Mouse (Mus musculus) heart, adult 2 months (tissue): ENCODE measurements around the gene Ndrg4. TPM values are rescaled to one million over a fixed set of nuclear protein-coding genes. Genes with fewer than 3 reads are reported as not detected.
A peak's percentile ranks its signal among the peaks of the same experiment; 100 is the strongest.

Experiments used
- DNase-seq, 2 experiments: peaks; one replicate each; pipeline ENCODE4 v3.0.0; 2021
- H3K27ac ChIP-seq: fragments of 200-600 bp; 2 replicates; pipeline ENCODE4 v1.8.1; 2022
- H3K27me3 ChIP-seq: fragments of 200-500 bp; 2 replicates; pipeline ENCODE4 v1.6.1; 2012; ENCODE audit warnings: mild to moderate bottlenecking, low read length, inconsistent platforms, mixed read lengths; ENCODE audit not compliant: control insufficient read depth, insufficient read depth
- H3K36me3 ChIP-seq: fragments of 200-500 bp; 2 replicates; pipeline ENCODE4 v1.6.1; 2012; ENCODE audit warnings: low read length, inconsistent platforms; ENCODE audit not compliant: control insufficient read depth, insufficient read depth
- H3K4me1 ChIP-seq: fragments of 200-500 bp; 2 replicates; pipeline ENCODE4 v1.6.1; 2011; ENCODE audit warnings: low read length; ENCODE audit not compliant: control insufficient read depth, insufficient read depth
- H3K4me3 ChIP-seq: fragments of 200-600 bp; 2 replicates; pipeline ENCODE4 v1.8.1; 2022
- H3K79me2 ChIP-seq: fragments of 200-500 bp; replicated peaks from 2 replicates; pipeline ENCODE4 v1.6.1; 2012; ENCODE audit warnings: mild to moderate bottlenecking, inconsistent platforms, low read length, moderate library complexity, mixed read lengths; ENCODE audit not compliant: control insufficient read depth, insufficient read depth
- H3K9ac ChIP-seq: fragments of 200-500 bp; 2 replicates; pipeline ENCODE4 v1.6.1; 2012; ENCODE audit warnings: low read depth, mild to moderate bottlenecking, control low read depth, inconsistent platforms, low read length, mixed read lengths
- CTCF ChIP-seq: fragments of 200-600 bp; IDR thresholded peaks from 2 replicates; pipeline ENCODE4 v1.8.1; 2022; ENCODE audit warnings: antibody characterized with exemption, mild to moderate bottlenecking, moderate library complexity
- EP300 ChIP-seq: fragments of 200-500 bp; IDR thresholded peaks from 2 replicates; pipeline ENCODE4 v1.6.1; 2011; ENCODE audit warnings: low read depth, low read length, control low read depth; ENCODE audit not compliant: insufficient read depth
- POLR2A ChIP-seq: fragments of 200-500 bp; IDR thresholded peaks from 2 replicates; pipeline ENCODE4 v1.6.1; 2011; ENCODE audit warnings: mild to moderate bottlenecking, low read depth, low read length, control low read depth; ENCODE audit not compliant: insufficient read depth
- WGBS: fragments of 180-500 bp; shearing (Covaris S2); methylation state at CpG from one replicate; pipeline ENCODE4 v1.1.7; 2018; 5-methylcytosine and 5-hydroxymethylcytosine counted together
- intact Hi-C: fragments of 180-260 bp; cut with DNase I; formaldehyde crosslinking; loops from one replicate; pipeline ENCODE4 v1.15.1; 2025
- polyA plus RNA-seq: library from polyadenylated mRNA; depleted of rRNA; stranded (reverse); fragments of >200 nt; gene quantifications from 2 replicates; pipeline ENCODE4 v1.2.3, GENCODE M21; 2012
- total RNA-seq, 2 experiments: library from RNA; stranded (reverse); gene quantifications; 2 replicates each; pipeline ENCODE4 v1.2.3; 2021

The Ndrg4 gene
- total and polyA plus RNA-seq, 3 experiments: 147 to 528 (median 152) TPM

- intact Hi-C loops: loop anchor here (10.0 kb wide), 1 partner anchor 440 kb away; no protein-coding TSS in a partner anchor
- Histone ChIP-seq H3K4me3 (no peak overlapping the region), H3K27ac (no peak overlapping the region), H3K79me2 (no peaks in the 10 kb centered on the region), H3K36me3 (no peaks in the 10 kb centered on the region), H3K27me3 (no peaks in the 10 kb centered on the region), H3K4me1 (peaks cover 4% of the 10 kb centered on the region), H3K9ac (no peak overlapping the region)
- no peak for DNase-seq
- 40% methylated on average over 6 of the region's 6 CpGs for WGBS
- no peak for TF ChIP-seq CTCF
- no peak for TF ChIP-seq POLR2A
- no peak for TF ChIP-seq EP300
Observed at GRCm38 (mm10) chr8:95694631-95695030, 17.9 kb downstream of the Ndrg4 start.

GRCm38 (mm10) chr8:95696661-95697060 lies 19.9 kb downstream of the Ndrg4 start:
- H3K27ac ChIP-seq: no peak overlapping the region
- 63% methylated on average over 8 of the region's 8 CpGs for whole genome bisulfite sequencing
- H3K9ac ChIP-seq: no peak overlapping the region
- H3K4me1 ChIP-seq: peaks cover 1% of the 10 kb centered on the region; the same call in 1 of the 2 replicates
- no peaks in the 10 kb centered on the region for H3K27me3 ChIP-seq
- no peaks in the 10 kb centered on the region for H3K79me2 ChIP-seq
- TF ChIP-seq POLR2A (no peak), EP300 (no peak), CTCF (no peak)
- H3K4me3 ChIP-seq: no peak overlapping the region
- DNase-seq: no peak
- no peaks in the 10 kb centered on the region for H3K36me3 ChIP-seq
- intact Hi-C loops: loop anchor here (1.0 to 10.0 kb wide), 3 partner anchors 89 to 442 kb away; no protein-coding TSS in a partner anchor

- 2% methylated on average over 11 of the region's 11 CpGs for WGBS
- H3K4me3 ChIP-seq: no peak overlapping the region
- H3K27ac ChIP-seq: no peak overlapping the region
- H3K27me3 ChIP-seq: no peaks in the 10 kb centered on the region
- H3K36me3 ChIP-seq: no peaks in the 10 kb centered on the region
- peaks cover 1% of the 10 kb centered on the region; the same call in 1 of the 2 replicates for H3K4me1 ChIP-seq
- no peaks in the 10 kb centered on the region for H3K79me2 ChIP-seq
- no peak overlapping the region for H3K9ac ChIP-seq
- 0 out of 2 replicates have a peak, but pooled peaks have one; percentile 62 for TF ChIP-seq EP300
- peak; percentile 95 for TF ChIP-seq CTCF
- no peak for TF ChIP-seq POLR2A
- intact Hi-C loops: loop anchor here (1.0 to 10.0 kb wide), 3 partner anchors 90 to 442 kb away; no protein-coding TSS in a partner anchor
- peak; percentile 65 to 80 for DNase-seq
Observed at GRCm38 (mm10) chr8:95697128-95697527, 20.3 kb downstream of the Ndrg4 start.

GRCm38 (mm10) chr8:95698179-95698578 lies 21.4 kb downstream of the Ndrg4 start:
- Histone ChIP-seq H3K79me2 (no peaks in the 10 kb centered on the region), H3K27me3 (no peaks in the 10 kb centered on the region), H3K36me3 (no peaks in the 10 kb centered on the region), H3K4me1 (peaks cover 1% of the 10 kb centered on the region; the same call in 1 of the 2 replicates), H3K4me3 (no peak overlapping the region), H3K9ac (no peak overlapping the region), H3K27ac (no peak overlapping the region)
- TF ChIP-seq CTCF: no peak
- TF ChIP-seq EP300: no peak
- TF ChIP-seq POLR2A: no peak
- 23% methylated on average over 6 of the region's 6 CpGs for WGBS
- intact Hi-C loops: loop anchor here (10.0 kb wide), 1 partner anchor 443 kb away; no protein-coding TSS in a partner anchor
- no peak for DNase-seq

DNA sequence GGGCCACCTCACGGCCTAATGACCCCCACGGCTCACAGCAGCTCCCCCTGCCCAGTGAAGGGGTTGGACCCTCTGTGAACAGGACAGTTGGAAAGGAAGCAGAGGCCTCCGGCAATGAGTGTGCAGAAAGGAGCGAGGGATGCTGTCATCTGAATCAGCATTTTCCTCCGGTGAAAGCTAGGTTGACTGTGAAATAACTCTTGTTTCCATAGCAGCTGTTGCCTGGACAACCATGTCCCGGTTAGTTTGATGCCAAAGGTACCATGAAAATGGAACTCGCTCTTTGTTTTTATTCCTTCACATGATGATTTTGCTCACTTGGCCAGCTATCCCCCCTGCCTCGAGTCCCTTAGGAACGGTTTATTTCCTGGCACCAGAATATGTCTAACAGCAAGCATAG lies 23.5 kb downstream of the Ndrg4 start:
- intact Hi-C loops: no loop called here
- WGBS: 61% methylated on average over 9 of the region's 9 CpGs

DNA sequence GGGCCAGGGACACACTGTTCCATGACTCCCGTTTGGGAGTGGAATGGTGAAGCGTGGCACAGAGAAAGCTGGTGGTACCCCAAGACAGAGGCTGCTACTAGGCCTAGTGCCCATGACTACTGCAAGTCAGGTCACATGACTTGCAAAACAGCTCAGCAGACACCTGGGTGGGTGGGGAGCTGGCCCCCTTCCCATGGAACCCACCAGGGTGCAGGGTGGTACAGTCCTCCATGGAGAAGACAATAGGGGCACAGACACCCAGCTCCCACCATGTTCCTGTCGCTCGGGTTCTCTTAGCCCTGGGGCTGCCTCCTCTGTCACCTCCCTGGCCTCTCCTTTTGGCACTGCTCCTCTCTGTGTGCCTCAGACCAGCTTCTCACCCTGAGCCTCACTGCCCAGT lies 25.0 kb downstream of the Ndrg4 start:
- no peak for DNase-seq
- 76% methylated on average over 4 of the region's 4 CpGs for WGBS
- Histone ChIP-seq H3K27ac (no peak overlapping the region), H3K36me3 (no peaks in the 10 kb centered on the region), H3K27me3 (no peaks in the 10 kb centered on the region), H3K4me3 (no peak overlapping the region), H3K4me1 (peaks cover 3% of the 10 kb centered on the region), H3K9ac (no peak overlapping the region), H3K79me2 (no peaks in the 10 kb centered on the region)
- TF ChIP-seq POLR2A (no peak), CTCF (no peak), EP300 (no peak)
- intact Hi-C loops: no loop called here

More for the DNA sequence above, 23.5 kb downstream of the Ndrg4 start:
- TF ChIP-seq EP300 (no peak), CTCF (no peak), POLR2A (no peak)
- Histone ChIP-seq H3K9ac (no peak overlapping the region), H3K27me3 (no peaks in the 10 kb centered on the region), H3K36me3 (no peaks in the 10 kb centered on the region), H3K4me1 (peaks cover 3% of the 10 kb centered on the region), H3K4me3 (no peak overlapping the region), H3K27ac (no peak overlapping the region), H3K79me2 (no peaks in the 10 kb centered on the region)
- DNase-seq: no peak
